Mouse (Mus musculus) neutrophil, adult 65 days (primary cell): ENCODE data around the gene Dnah10. TPM values are rescaled to one million over a fixed set of nuclear protein-coding genes. Genes with fewer than 3 reads are reported as not detected.

ENCODE experiments used
- total RNA-seq: library from RNA; stranded (reverse); gene quantifications from 2 replicates; pipeline ENCODE4 v1.2.4, GENCODE M21; 2023

The Dnah10 gene
- total RNA-seq = not detected in 2 replicates

GRCm38 (mm10) chr5:124724997-124725396, at the start of gene Dnah10:
TSS of gene Dnah10 (plus strand) at chr5:124725085.

GRCm38 (mm10) chr5:124862013-124862866, 137.4 kb downstream of the Dnah10 start, which contains the start of the genes Ccdc92 and Zfp664:
TSS of gene Ccdc92 (minus strand) at chr5:124862424.
TSS of gene Zfp664 (plus strand) at chr5:124862691.

Other genes with a start within 250 kb of the Dnah10 start
- 94.9 and 111 TPM in 2 replicates for gene Rilpl2, start 246.7 kb upstream of the Dnah10 start, total RNA-seq
- gene Snrnp35, start 242.0 kb upstream of the Dnah10 start, total RNA-seq = 7.9 and 11.7 TPM in 2 replicates
- gene Rilpl1, start 193.7 kb upstream of the Dnah10 start, total RNA-seq = 0.68 and 1.9 TPM in 2 replicates
- 150 and 151 TPM in 2 replicates for gene Tmed2, start 184.4 kb upstream of the Dnah10 start, total RNA-seq
- 9.6 and 18.9 TPM in 2 replicates for gene Ddx55, start 172.2 kb upstream of the Dnah10 start, total RNA-seq
- 13.7 and 21.4 TPM in 2 replicates for gene Eif2b1, start 146.0 kb upstream of the Dnah10 start, total RNA-seq
- gene Gtf2h3, start 145.9 kb upstream of the Dnah10 start, total RNA-seq = 2.6 and 4.6 TPM in 2 replicates
- gene Atp6v0a2, start 96.5 kb upstream of the Dnah10 start, total RNA-seq = 26.6 and 35.9 TPM in 2 replicates
- gene Ccdc92, start 137.3 kb downstream of the Dnah10 start, total RNA-seq = not detected in 2 replicates
- gene Zfp664, start 137.6 kb downstream of the Dnah10 start, total RNA-seq = 4.9 and 5.9 TPM in 2 replicates